Mouse (Mus musculus) kidney, embryonic 16.5 days (tissue): ENCODE results near the gene Setd4. TPM values are rescaled to one million over a fixed set of nuclear protein-coding genes. Genes with fewer than 3 reads are reported as not detected.

Experiments
- polyA plus RNA-seq: library from polyadenylated mRNA; unstranded; fragments of >200 nt; fragmentation: Nextera tagmentation; extraction: Ambion mirVana; gene quantifications from 2 replicates; pipeline ENCODE4 v1.2.1, GENCODE M21; 2015

Gene Setd4
- polyA plus RNA-seq, 1 experiment from 2014 or later: 14.4 TPM

Other genes with a start within 250 kb of the Setd4 start
- 174 and 188 TPM in 2 replicates for gene Cbr1, start 1.8 kb upstream of the Setd4 start, polyA plus RNA-seq
- gene Gm5678, start 24.0 kb upstream of the Setd4 start, polyA plus RNA-seq: not detected in 2 replicates
- 7.6 and 8.6 TPM in 2 replicates for gene Cbr3, start 79.2 kb upstream of the Setd4 start, polyA plus RNA-seq
- gene Dop1b, start 107.8 kb upstream of the Setd4 start, polyA plus RNA-seq: 30.1 and 35.0 TPM in 2 replicates
- gene Morc3, start 228.1 kb upstream of the Setd4 start, polyA plus RNA-seq: 33.1 and 33.3 TPM in 2 replicates